Comparison of ENCODE assay signal across 26 mouse cellular contexts in genomic region chr9:108223633-108224032, GRCm38 (mm10). TPM values are rescaled to one million over a fixed set of nuclear protein-coding genes. Genes with fewer than 3 reads are reported as not detected.
DNase-seq lines count a peak whose midpoint lies in the region; ATAC-seq and TF ChIP-seq lines count a peak whose summit lies in the region.
"Had no signal": no experiment of that assay in that cellular context is flagged by ENCODE, and none has a peak within 500 bp of the region (broad histone marks: within the 10 kb centered on the region; RNA-seq: fewer than 3 reads in every experiment).

No protein-coding gene starts in this region.

- WGBS in kidney, postnatal 0 days = 35% methylated on average over 1 of the region's 1 CpGs

- H3K9ac ChIP-seq in kidney, postnatal 0 days (ENCODE audit: low read depth, low read length) = no peak overlapping the region
- H3K9ac ChIP-seq: embryonic facial prominence, embryonic 12.5 days; liver, embryonic 15.5 days; lung, embryonic 15.5 days; midbrain, embryonic 12.5 days; neural tube, embryonic 13.5 days had no signal

- DNase-seq in kidney, adult 11 months = peak; percentile 50
- no peak for DNase-seq in kidney, postnatal 10 days
- DNase-seq in Muller cell, postnatal 12 days (ENCODE audit: inconsistent ontology term) = peak; percentile 44
- peak; percentile 34 to 64 for DNase-seq in kidney, adult 8-10 months
- peak; percentile 70 for DNase-seq in kidney, postnatal 0 days (ENCODE audit: low spot score)
- DNase-seq in layer of hippocampus, postnatal 10 days (ENCODE audit: low spot score in 2 of 2) = no peak
- no peak for DNase-seq in urinary bladder, postnatal 14 days (ENCODE audit: low spot score)
- no peak for DNase-seq in embryo, embryonic 10 days (ENCODE audit: low spot score)
- DNase-seq: adrenal gland, postnatal 36 days; cerebellum, adult 2 months; cerebellum, postnatal 36 days; embryo, embryonic 11 days; gastrocnemius, postnatal 14 days; heart, postnatal 14 days; right cerebral cortex, postnatal 4 days; thymus, adult 2 months; thymus, postnatal 36 days had no signal

- TF ChIP-seq CTCF in kidney, postnatal 0 days (IDR thresholded peaks at IDR 0.05; ENCODE audit: low read depth) = no peak

- H3K4me3 ChIP-seq in kidney, postnatal 0 days (replicated peaks; ENCODE audit: low read depth, low read length) = no peak overlapping the region
- H3K4me3 ChIP-seq: embryonic facial prominence, embryonic 12.5 days; forebrain, embryonic 10.5 days; hindbrain, embryonic 10.5 days; liver, embryonic 15.5 days; lung, embryonic 15.5 days; midbrain, embryonic 12.5 days; neural tube, embryonic 13.5 days had no signal

- H3K4me1 ChIP-seq in kidney, postnatal 0 days (replicated peaks; ENCODE audit: insufficient read depth, low read length) = peaks cover 46% of the 10 kb centered on the region
- H3K4me1 ChIP-seq: embryonic facial prominence, embryonic 12.5 days; midbrain, embryonic 12.5 days had no signal

- H3K9me3 ChIP-seq in kidney, postnatal 0 days (replicated peaks; ENCODE audit: low read length) = no peaks in the 10 kb centered on the region
- H3K9me3 ChIP-seq: embryonic facial prominence, embryonic 12.5 days; forebrain, embryonic 10.5 days; hindbrain, embryonic 10.5 days; liver, embryonic 15.5 days; lung, embryonic 15.5 days; midbrain, embryonic 12.5 days; neural tube, embryonic 13.5 days had no signal

- H3K36me3 ChIP-seq in kidney, postnatal 0 days (ENCODE audit: insufficient read depth, low read length) = no peaks in the 10 kb centered on the region
- H3K36me3 ChIP-seq: embryonic facial prominence, embryonic 12.5 days; liver, embryonic 15.5 days; lung, embryonic 15.5 days; neural tube, embryonic 13.5 days had no signal

- no peaks in the 10 kb centered on the region for H3K27me3 ChIP-seq in kidney, postnatal 0 days (ENCODE audit: insufficient read depth, low read length)
- H3K27me3 ChIP-seq: embryonic facial prominence, embryonic 12.5 days; liver, embryonic 15.5 days; lung, embryonic 15.5 days; midbrain, embryonic 12.5 days; neural tube, embryonic 13.5 days had no signal

- peak overlapping the region; percentile 90 for H3K27ac ChIP-seq in kidney, postnatal 0 days
- H3K27ac ChIP-seq: embryonic facial prominence, embryonic 12.5 days; forebrain, embryonic 10.5 days; hindbrain, embryonic 10.5 days; liver, embryonic 15.5 days; lung, embryonic 15.5 days; midbrain, embryonic 12.5 days; neural tube, embryonic 13.5 days had no signal

- 0 out of 2 replicates have a peak, but pooled peaks have one; percentile 80 for ATAC-seq in kidney, postnatal 0 days (replicated peaks; ENCODE audit: low FRiP score, low read depth)
- ATAC-seq: forebrain, embryonic 16.5 days; hindbrain, embryonic 16.5 days had no signal

- H3K4me2 ChIP-seq in kidney, postnatal 0 days (ENCODE audit: low read length) = no peak overlapping the region
- H3K4me2 ChIP-seq: embryonic facial prominence, embryonic 12.5 days; liver, embryonic 15.5 days; lung, embryonic 15.5 days; midbrain, embryonic 12.5 days; neural tube, embryonic 13.5 days had no signal

RNA-seq across cellular contexts. Expression of gene Bsn, which starts 33.4 kb away (rescaled TPM):
- polyA plus RNA-seq in kidney, postnatal 0 days (2015; fragmentation: Nextera tagmentation; extraction: Ambion mirVana) = 0.25 and 0.31 TPM in 2 replicates
- 100 to 1,000 TPM; 129 to 137 TPM for total RNA-seq in layer of hippocampus, postnatal 10 days (2021)

RNA-seq across cellular contexts. Expression of gene Dag1, which starts 40.1 kb away (rescaled TPM):
- 165 and 170 TPM in 2 replicates for polyA plus RNA-seq in kidney, postnatal 0 days (2015; fragmentation: Nextera tagmentation; extraction: Ambion mirVana)
- 100 to 1,000 TPM; 132 to 136 TPM for total RNA-seq in layer of hippocampus, postnatal 10 days (2021)

Comparison
In these comparisons a context has a peak if more than half of its experiments do, and no peak if none do; other contexts are left out.
1. DNase-seq: peak in kidney, adult 11 months (single experiment), Muller cell, postnatal 12 days (single experiment), kidney, adult 8-10 months (2 of 2) and kidney, postnatal 0 days (single experiment); none in kidney, postnatal 10 days (single experiment), layer of hippocampus, postnatal 10 days (0 of 2), urinary bladder, postnatal 14 days (single experiment) and embryo, embryonic 10 days (single experiment).